Mouse (Mus musculus) urinary bladder, postnatal 14 days (tissue): Measurements from ENCODE around the gene Olfr38.

Experiments used
- DNase-seq: peaks from one replicate; pipeline ENCODE4 v3.0.0; 2021; ENCODE audit warnings: low spot score

Olfr38 gene

DNA sequence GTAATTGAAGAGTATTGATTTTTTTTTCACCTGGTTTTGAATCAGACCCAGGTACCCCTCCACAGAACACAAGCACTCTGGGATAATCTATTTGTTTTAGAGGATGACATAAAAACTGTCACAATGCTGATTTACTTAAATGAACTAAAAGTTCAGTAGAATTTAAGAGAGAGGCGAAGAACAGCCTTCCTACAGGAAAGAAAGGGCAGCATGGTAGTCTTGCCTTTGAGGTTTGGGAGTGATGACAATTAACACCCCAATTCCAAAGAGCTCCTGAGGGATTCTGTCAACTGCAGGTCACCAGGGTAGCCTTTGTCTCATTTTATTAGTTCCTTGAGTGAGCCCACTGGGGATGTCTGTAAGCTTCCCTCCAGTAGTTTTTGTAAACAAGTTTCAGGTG, at the start of gene Olfr38:
Gene Olfr38 (plus strand): TSS at position 301 of the 400 bp plus-strand sequence.
- no peak for DNase-seq

DNA sequence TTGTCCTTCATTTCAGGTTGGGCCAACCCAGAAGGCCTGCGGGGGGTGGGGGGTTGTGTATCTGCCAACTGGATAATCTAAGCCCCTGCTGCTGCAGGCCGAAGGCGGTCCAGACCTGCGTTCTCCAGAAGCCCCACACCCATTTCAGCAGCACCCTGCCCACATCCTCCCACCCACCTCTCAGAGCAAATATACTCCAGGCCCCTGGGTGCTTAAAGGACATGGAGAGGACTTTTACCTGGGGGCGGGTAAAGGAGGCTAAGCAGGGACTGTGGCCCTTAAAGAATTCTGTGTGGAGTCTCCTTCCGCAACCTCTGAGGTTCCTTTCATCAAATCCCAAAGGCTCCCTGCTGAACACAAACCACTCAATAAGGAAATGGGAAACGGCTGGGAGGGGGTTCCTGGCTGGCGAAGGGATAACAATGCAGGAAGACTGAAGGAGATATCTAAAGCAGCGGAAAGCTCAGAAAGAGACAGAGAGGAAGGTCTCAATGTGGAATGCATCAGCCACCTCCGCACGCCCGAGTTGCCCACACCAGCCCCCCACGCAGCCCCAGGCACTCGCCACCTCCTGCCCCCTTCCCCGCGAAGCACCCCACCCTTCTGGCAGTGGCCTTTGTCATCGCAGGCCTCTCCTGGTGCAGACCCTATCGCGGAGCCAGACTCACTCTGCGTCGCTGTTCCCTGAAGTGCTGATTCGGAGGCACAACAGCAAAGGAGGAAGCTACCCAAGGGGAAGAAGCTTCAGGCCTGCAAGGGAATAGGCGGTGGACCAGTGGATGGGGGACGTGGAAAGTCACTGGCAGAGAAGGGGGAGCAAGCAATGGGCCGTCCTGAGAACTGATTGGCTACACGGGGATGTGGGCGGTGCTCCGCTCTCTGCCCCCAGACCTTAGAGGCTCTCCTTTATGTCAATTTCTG, 46.7 kb upstream of the Olfr38 start, which contains the start of gene Tcaf1:
Gene Tcaf1 (minus strand): TSS at position 798 of the 921 bp plus-strand sequence.
- DNase-seq = peak; percentile 67

DNA sequence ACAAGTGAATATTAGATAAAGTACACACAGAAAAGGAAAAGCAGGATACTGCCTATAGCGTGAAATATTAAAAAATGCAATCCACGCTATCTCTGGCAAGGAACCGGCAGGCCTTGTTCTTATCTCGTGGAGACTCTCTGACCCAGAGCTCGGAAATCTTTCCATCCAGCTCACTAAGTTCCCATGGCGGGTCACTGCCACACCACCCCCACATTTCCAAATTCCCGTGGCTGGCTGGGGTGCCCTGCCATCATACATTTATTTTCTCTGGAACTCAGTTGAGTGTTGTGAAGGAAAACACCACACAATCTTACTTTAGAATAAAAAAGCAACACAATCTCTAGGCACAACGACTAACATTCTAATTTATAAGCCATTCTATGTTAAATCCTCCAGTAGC, 41.5 kb upstream of the Olfr38 start:
- no peak for DNase-seq

DNA sequence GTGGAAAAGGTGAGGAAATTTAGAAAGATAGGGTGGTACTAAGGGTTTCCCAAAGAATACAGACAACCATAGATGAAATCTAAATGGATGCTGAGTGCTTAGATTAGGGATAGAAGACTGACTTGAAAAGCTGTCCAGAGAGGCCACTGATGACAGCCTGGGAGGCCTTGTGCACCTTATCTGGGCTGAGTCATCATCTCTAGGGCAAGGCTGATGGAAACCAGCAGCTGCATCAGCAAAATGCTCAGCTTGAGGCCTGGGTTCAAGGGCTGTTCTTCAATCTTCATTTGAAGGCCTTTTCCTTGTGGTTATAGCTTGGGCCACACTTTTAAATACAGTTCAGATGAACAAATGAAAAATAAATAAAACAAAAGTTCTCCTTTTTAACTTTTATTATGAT, 38.2 kb upstream of the Olfr38 start:
- DNase-seq = no peak

DNA sequence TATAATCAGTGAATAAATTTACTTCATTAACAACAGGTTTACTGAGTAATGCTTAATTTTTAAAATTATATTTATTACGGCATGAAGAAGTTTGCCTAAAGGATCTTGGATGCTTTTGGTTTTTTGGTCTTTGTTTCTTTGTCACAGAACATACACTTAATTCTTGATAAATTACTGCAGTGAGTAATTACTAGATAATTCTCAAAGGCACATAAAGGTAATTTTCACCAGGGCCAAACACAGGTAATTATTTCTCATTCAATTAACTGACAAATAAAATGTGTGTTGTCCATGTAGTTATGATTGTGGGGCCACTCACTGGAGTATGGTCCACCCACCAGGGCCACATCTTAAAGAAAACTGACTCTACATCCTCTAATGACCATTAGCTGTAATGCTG, 17.1 kb upstream of the Olfr38 start, which contains the start of gene Olfr453:
Gene Olfr453 (plus strand): TSS at position 301 of the 400 bp plus-strand sequence.
- DNase-seq = no peak

DNA sequence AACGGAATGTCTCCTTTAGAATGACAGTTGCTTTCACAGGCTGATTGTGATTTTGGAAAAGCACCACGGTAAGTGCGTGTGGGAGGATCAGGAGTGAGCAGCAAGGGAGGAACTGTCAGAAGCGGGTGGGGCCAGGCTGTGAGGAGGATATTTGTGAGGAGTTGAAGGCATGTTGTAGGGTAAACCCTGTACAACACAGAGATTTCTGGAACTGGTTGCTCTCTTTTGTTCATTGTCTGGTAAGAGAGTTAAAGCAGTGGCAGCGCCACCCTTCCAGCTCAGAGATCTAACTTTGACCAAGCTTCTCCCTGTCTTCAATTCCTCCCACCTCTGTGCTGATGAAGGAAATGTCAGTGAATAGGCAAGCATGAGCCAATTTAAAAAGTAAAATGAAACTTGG, 13.9 kb upstream of the Olfr38 start:
- no peak for DNase-seq

DNA sequence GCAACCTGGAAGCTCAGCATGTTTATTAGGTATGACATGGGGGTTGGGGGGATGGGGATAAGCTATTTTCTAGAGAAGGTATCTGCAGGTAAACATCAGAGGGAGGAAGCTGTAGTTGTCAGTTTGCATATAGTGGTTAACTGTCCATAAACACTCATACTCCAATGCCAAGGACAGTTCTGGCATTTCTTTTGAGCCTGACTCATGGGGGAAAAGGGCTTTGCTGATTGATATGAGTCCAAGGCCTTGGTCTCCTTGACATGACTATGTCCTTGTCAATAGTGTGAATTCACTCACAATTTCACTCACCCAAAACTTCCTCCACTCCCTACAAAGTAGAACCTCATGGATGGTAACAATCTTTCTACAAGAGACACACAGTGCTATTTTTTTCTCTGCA, 8.4 kb upstream of the Olfr38 start:
- no peak for DNase-seq

DNA sequence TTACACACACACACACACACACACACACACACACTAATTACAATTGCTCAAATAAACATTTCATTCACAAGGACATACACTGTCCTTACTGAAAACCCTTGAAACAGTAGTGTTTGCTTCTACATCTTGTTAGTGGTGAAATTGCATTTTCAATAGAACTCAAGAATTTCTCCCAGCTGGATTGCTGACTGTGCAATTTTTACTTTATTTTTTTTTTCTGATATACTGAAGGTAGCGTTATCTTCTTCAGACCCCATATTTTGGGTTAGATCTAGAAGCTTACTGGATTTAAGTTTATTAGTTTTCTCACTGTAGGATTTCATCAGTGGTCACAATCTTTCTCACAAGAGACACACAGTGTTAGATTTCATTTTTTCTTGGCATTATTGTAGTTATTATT, 20.9 kb downstream of the Olfr38 start:
- no peak for DNase-seq

DNA sequence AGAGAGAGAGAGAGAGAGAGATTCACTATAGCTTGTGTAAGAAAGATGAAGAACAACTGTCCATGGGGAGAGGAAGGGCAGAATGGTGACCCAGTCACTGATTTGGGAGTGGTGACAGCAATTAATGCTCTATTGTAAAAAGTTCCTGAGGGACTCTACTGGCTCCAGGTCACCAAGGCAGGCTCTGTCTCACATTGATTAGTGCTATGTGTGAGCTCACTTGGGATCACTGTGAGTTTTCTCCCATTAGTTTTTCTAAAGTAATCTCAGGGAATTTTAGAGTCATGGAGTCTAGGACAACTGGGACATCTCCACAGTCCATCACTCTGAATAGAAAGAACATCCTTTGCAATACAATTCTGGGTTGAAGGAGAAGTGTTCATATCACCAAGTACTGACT, 28.6 kb downstream of the Olfr38 start, which contains the start of gene Olfr452:
Gene Olfr452 (plus strand): TSS at position 301 of the 400 bp plus-strand sequence.
- DNase-seq = no peak

DNA sequence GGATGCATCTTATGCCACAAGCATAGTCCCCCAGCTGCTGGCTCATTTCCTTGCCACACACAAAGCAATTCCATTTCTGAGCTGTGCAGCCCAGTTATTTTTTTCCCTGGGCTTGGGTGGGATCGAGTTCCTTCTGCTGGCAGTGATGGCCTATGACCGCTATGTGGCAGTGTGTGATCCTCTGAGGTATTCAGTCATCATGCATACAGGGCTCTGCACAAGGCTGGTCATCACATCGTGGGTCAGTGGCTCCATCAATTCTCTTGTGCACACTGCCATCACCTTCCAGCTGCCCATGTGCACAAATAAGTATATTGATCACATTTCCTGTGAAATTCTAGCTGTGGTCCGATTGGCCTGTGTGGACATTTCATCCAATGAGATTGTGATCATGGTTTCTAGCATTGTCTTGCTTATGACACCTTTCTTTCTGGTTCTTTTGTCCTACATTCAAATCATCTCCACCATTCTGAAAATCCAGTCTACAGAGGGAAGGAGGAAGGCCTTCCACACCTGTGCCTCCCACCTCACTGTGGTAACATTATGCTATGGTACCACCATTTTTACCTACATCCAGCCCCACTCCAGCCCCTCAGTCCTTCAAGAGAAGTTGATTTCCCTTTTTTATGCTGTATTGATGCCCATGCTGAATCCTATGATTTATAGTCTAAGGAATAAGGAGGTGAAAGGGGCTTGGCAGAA, 34.2 kb downstream of the Olfr38 start:
- no peak for DNase-seq

DNA sequence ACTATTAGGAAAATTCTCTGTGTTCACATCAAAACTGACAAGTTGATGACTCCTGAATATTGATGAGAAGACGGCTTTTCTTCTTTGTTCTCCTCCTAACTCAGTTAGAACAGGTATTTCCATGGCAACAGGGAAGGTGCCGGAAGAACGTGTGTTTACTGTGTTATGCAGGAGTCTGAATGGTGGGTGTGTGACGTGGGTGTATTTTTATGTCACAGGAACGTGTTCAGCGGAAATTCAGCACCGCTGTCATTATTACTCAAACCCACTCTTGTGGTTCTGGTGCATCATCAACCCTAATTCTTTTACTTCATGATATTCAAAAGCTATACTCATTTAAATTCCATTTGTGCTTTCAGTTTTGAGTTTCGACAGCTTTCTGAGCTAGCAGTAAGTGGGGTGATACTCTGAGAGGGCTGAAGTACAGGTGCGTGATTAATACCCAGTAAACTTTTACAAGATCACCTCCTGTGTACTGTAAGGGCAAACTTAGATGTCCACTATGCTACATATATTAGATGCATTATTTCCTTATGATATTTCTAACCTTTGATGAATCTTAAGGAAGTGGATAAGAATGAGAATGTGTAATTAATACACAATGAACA, 34.8 kb downstream of the Olfr38 start:
- DNase-seq = no peak

DNA sequence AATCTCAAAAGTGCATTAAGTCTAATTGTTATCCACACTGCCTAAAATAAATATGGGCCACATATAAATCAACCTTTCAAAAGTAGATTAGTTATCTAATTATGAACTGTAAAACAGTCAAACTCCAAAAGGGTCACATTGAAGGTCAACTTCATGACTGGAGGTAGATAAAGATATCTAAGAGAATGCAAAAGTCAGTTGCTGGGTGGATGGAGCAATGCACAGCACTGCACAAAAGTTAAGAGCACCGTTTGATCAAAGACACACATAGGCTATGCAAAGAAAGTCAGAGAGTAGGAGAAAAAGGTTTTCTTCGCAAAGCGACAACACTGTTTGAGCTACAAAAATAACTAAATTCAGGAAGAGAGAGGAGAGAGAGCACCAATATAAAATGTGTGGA, 38.8 kb downstream of the Olfr38 start:
- DNase-seq = no peak

DNA sequence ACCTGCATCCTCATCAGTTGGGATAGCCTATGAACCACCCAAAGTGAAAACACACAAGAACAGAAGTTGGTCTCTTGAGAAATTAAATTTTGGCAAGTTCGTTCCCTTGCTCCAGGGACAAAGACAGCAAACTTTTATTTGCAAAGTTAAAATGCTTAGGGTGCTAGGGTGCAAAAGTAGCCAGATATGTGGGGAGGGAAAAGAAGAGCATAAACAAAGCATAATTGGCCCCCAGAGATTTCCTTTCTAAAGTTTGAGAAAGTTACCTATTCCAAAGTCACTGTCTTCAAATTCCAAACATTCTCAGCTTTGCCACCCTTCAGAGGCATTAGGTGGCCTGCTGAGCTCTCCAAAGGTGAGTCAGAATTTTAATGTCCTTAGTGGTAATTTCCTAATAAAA, 55.4 kb downstream of the Olfr38 start, which contains the start of gene Olfr450:
Gene Olfr450 (plus strand): TSS at position 301 of the 400 bp plus-strand sequence.
- DNase-seq = no peak
